Mouse (Mus musculus): ENCODE results near the gene Fam19a1.

DNA sequence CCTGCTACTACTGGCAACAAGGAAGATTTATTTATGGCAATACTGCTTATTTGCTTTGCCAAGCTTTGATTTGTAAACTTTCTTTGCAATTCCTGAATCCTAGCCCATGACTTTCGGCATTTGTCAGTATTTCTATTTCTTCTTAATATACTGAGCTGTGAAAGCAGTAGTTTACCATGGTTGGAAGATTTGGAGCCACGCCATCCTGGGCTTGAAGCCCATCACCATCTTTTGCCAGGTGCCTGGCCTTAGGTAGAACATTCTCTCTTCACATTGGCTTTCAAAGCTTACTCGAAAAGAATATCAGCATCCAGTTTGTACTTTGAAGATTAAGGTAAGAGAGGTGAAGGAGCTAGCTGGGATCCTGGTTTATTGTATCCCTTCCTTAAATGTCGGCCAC lies 334.5 kb downstream of the Fam19a1 start:
- TF ChIP-seq CTCF (IDR thresholded peaks at IDR 0.05; ENCODE audit: low read depth) = no peak
- no peak for TF ChIP-seq EP300 (IDR thresholded peaks at IDR 0.05; ENCODE audit: low read depth)
